Mouse (Mus musculus) neural tube, embryonic 13.5 days (tissue): Measurements from ENCODE around the gene Mast4. TPM values are rescaled to one million over a fixed set of nuclear protein-coding genes. Genes with fewer than 3 reads are reported as not detected.

Source experiments
- ATAC-seq: fragments of 200-750 bp; cut with Nextera tagmentation; 2 replicates; pipeline ENCODE4 v1.8.0; 2017; ENCODE audit warnings: low read depth, mild to moderate bottlenecking, moderate TSS enrichment, moderate library complexity
- H3K27ac ChIP-seq: fragments of 300-500 bp; sonication (generic); replicated peaks from 2 replicates; pipeline ENCODE4 v1.5.1; 2015; ENCODE audit warnings: moderate library complexity, mild to moderate bottlenecking, inconsistent platforms
- H3K27me3 ChIP-seq: fragments of 300-500 bp; sonication (generic); 2 replicates; pipeline ENCODE4 v1.6.1; 2015; ENCODE audit warnings: mild to moderate bottlenecking, inconsistent platforms
- H3K36me3 ChIP-seq: fragments of 300-500 bp; sonication (generic); 2 replicates; pipeline ENCODE4 v1.6.1; 2015; ENCODE audit warnings: mild to moderate bottlenecking, inconsistent platforms
- H3K4me1 ChIP-seq: fragments of 300-500 bp; sonication (generic); replicated peaks from 2 replicates; pipeline ENCODE4 v1.6.1; 2015; ENCODE audit warnings: inconsistent platforms
- H3K4me2 ChIP-seq: fragments of 300-500 bp; sonication (generic); 2 replicates; pipeline ENCODE4 v1.6.1; 2015; ENCODE audit warnings: inconsistent platforms, mild to moderate bottlenecking, moderate library complexity
- H3K4me3 ChIP-seq: fragments of 300-500 bp; sonication (generic); 2 replicates; pipeline ENCODE4 v1.5.1; 2015; ENCODE audit warnings: mild to moderate bottlenecking, inconsistent platforms
- H3K9ac ChIP-seq: fragments of 300-500 bp; sonication (generic); 2 replicates; pipeline ENCODE4 v1.6.1; 2015; ENCODE audit warnings: moderate library complexity, mild to moderate bottlenecking, inconsistent platforms
- H3K9me3 ChIP-seq: fragments of 300-500 bp; sonication (generic); 2 replicates; pipeline ENCODE4 v1.6.1; 2016; ENCODE audit warnings: inconsistent platforms
- WGBS: fragments of 180-500 bp; shearing (Covaris S2); methylation state at CpG from one replicate; pipeline ENCODE4 v1.1.7; 2015; 5-methylcytosine and 5-hydroxymethylcytosine counted together
- polyA plus RNA-seq: library from polyadenylated mRNA; unstranded; fragments of >200 nt; fragmentation: Nextera tagmentation; extraction: Ambion mirVana; gene quantifications from 2 replicates; pipeline ENCODE4 v1.2.1, GENCODE M21; 2015

The Mast4 gene
- polyA plus RNA-seq, 1 experiment from 2014 or later, result 19.5 TPM

- no peak overlapping the region for H3K4me3 ChIP-seq
- 83% methylated on average over 5 of the region's 5 CpGs for WGBS
- H3K36me3 ChIP-seq, result no peaks in the 10 kb centered on the region
- H3K4me2 ChIP-seq, result no peak overlapping the region
- H3K27me3 ChIP-seq, result no peaks in the 10 kb centered on the region
- H3K4me1 ChIP-seq, result peaks cover 5% of the 10 kb centered on the region; the same call in 1 of the 2 replicates
- no peak for ATAC-seq
- H3K9ac ChIP-seq, result no peak overlapping the region
- H3K27ac ChIP-seq, result no peak overlapping the region
- H3K9me3 ChIP-seq, result no peaks in the 10 kb centered on the region
These were observed 477.3 kb downstream of the Mast4 start for GRCm38 (mm10) chr13:102856821-102857538.

GRCm38 (mm10) chr13:102852865-102853264, 481.4 kb downstream of the Mast4 start:
- no peak for ATAC-seq
- Histone ChIP-seq H3K9ac (no peak overlapping the region), H3K27me3 (no peaks in the 10 kb centered on the region), H3K4me1 (no peaks in the 10 kb centered on the region), H3K4me3 (no peak overlapping the region), H3K27ac (no peak overlapping the region), H3K4me2 (no peak overlapping the region), H3K36me3 (no peaks in the 10 kb centered on the region), H3K9me3 (no peaks in the 10 kb centered on the region)
- 95% methylated on average over 5 of the region's 5 CpGs for WGBS

- H3K9ac ChIP-seq, result no peak overlapping the region
- H3K27ac ChIP-seq, result no peak overlapping the region
- 41% methylated on average over 1 of the region's 1 CpGs for WGBS
- H3K4me2 ChIP-seq, result no peak overlapping the region
- H3K36me3 ChIP-seq, result no peaks in the 10 kb centered on the region
- H3K4me3 ChIP-seq, result no peak overlapping the region
- H3K4me1 ChIP-seq, result no peaks in the 10 kb centered on the region
- no peaks in the 10 kb centered on the region for H3K27me3 ChIP-seq
- no peak for ATAC-seq
- no peaks in the 10 kb centered on the region for H3K9me3 ChIP-seq
These were observed 483.0 kb downstream of the Mast4 start for GRCm38 (mm10) chr13:102851253-102851652.

GRCm38 (mm10) chr13:102850594-102850993, 483.7 kb downstream of the Mast4 start:
- Histone ChIP-seq H3K4me1 (no peaks in the 10 kb centered on the region), H3K9ac (no peak overlapping the region), H3K27me3 (no peaks in the 10 kb centered on the region), H3K9me3 (no peaks in the 10 kb centered on the region), H3K4me3 (no peak overlapping the region), H3K36me3 (no peaks in the 10 kb centered on the region), H3K4me2 (no peak overlapping the region), H3K27ac (no peak overlapping the region)
- no peak for ATAC-seq
- WGBS, result 50% methylated on average over 2 of the region's 2 CpGs

- Histone ChIP-seq H3K9ac (no peak overlapping the region), H3K36me3 (no peaks in the 10 kb centered on the region), H3K27ac (no peak overlapping the region), H3K27me3 (no peaks in the 10 kb centered on the region), H3K4me3 (no peak overlapping the region), H3K4me1 (no peaks in the 10 kb centered on the region), H3K9me3 (no peaks in the 10 kb centered on the region), H3K4me2 (no peak overlapping the region)
- ATAC-seq, result no peak
- WGBS, result 80% methylated on average over 3 of the region's 3 CpGs
These were observed 485.2 kb downstream of the Mast4 start for GRCm38 (mm10) chr13:102849068-102849467.

GRCm38 (mm10) chr13:102846473-102846872, 487.8 kb downstream of the Mast4 start:
- Histone ChIP-seq H3K27me3 (no peaks in the 10 kb centered on the region), H3K4me1 (peaks cover 10% of the 10 kb centered on the region), H3K4me2 (no peak overlapping the region), H3K9me3 (no peaks in the 10 kb centered on the region), H3K36me3 (no peaks in the 10 kb centered on the region), H3K4me3 (no peak overlapping the region), H3K9ac (no peak overlapping the region), H3K27ac (no peak overlapping the region)
- ATAC-seq, result no peak
- whole genome bisulfite sequencing, result 85% methylated on average over 4 of the region's 4 CpGs

- Histone ChIP-seq H3K27ac (no peak overlapping the region), H3K4me1 (peaks cover 20% of the 10 kb centered on the region), H3K4me2 (no peak overlapping the region), H3K27me3 (no peaks in the 10 kb centered on the region), H3K9ac (no peak overlapping the region), H3K4me3 (no peak overlapping the region), H3K36me3 (no peaks in the 10 kb centered on the region), H3K9me3 (no peaks in the 10 kb centered on the region)
- ATAC-seq, result no peak
- 47% methylated on average over 2 of the region's 2 CpGs for WGBS
These were observed 491.6 kb downstream of the Mast4 start for GRCm38 (mm10) chr13:102842715-102843114.

GRCm38 (mm10) chr13:102842237-102842636, 492.1 kb downstream of the Mast4 start:
- H3K4me1 ChIP-seq, result peaks cover 20% of the 10 kb centered on the region
- ATAC-seq, result no peak
- no peak overlapping the region for H3K9ac ChIP-seq
- no peaks in the 10 kb centered on the region for H3K36me3 ChIP-seq
- H3K27ac ChIP-seq, result no peak overlapping the region
- WGBS, result 49% methylated on average over 8 of the region's 8 CpGs
- H3K4me2 ChIP-seq, result no peak overlapping the region
- no peak overlapping the region for H3K4me3 ChIP-seq
- H3K27me3 ChIP-seq, result no peaks in the 10 kb centered on the region
- H3K9me3 ChIP-seq, result no peaks in the 10 kb centered on the region

- no peaks in the 10 kb centered on the region for H3K9me3 ChIP-seq
- no peak overlapping the region for H3K27ac ChIP-seq
- 31% methylated on average over 7 of the region's 7 CpGs for WGBS
- no peak overlapping the region for H3K4me3 ChIP-seq
- no peaks in the 10 kb centered on the region for H3K27me3 ChIP-seq
- no peak overlapping the region for H3K9ac ChIP-seq
- no peak overlapping the region for H3K4me2 ChIP-seq
- no peak for ATAC-seq
- peaks cover 24% of the 10 kb centered on the region for H3K4me1 ChIP-seq
- H3K36me3 ChIP-seq, result no peaks in the 10 kb centered on the region
These were observed 494.4 kb downstream of the Mast4 start for GRCm38 (mm10) chr13:102839741-102840482.

- Histone ChIP-seq H3K27me3 (no peaks in the 10 kb centered on the region), H3K36me3 (no peaks in the 10 kb centered on the region), H3K4me3 (no peak overlapping the region), H3K4me1 (peaks cover 18% of the 10 kb centered on the region), H3K9me3 (no peaks in the 10 kb centered on the region), H3K27ac (no peak overlapping the region), H3K4me2 (no peak overlapping the region), H3K9ac (no peak overlapping the region)
- 70% methylated on average over 4 of the region's 4 CpGs for WGBS
- no peak for ATAC-seq
These were observed 496.9 kb downstream of the Mast4 start for GRCm38 (mm10) chr13:102837427-102837826.

- WGBS, result 39% methylated on average over 8 of the region's 8 CpGs
- ATAC-seq, result no peak
- no peak overlapping the region for H3K4me2 ChIP-seq
- H3K27ac ChIP-seq, result no peak overlapping the region
- H3K4me3 ChIP-seq, result no peak overlapping the region
- H3K27me3 ChIP-seq, result no peaks in the 10 kb centered on the region
- no peak overlapping the region for H3K9ac ChIP-seq
- peaks cover 9% of the 10 kb centered on the region; the same call in 1 of the 2 replicates for H3K4me1 ChIP-seq
- H3K36me3 ChIP-seq, result no peaks in the 10 kb centered on the region
- H3K9me3 ChIP-seq, result no peaks in the 10 kb centered on the region
These were observed 499.0 kb downstream of the Mast4 start for GRCm38 (mm10) chr13:102835336-102835735.

GRCm38 (mm10) chr13:102818287-102818686, 516.0 kb downstream of the Mast4 start:
- no peak for ATAC-seq
- Histone ChIP-seq H3K27me3 (no peaks in the 10 kb centered on the region), H3K9me3 (no peaks in the 10 kb centered on the region), H3K27ac (no peak overlapping the region), H3K4me3 (no peak overlapping the region), H3K36me3 (no peaks in the 10 kb centered on the region), H3K4me2 (no peak overlapping the region), H3K4me1 (peaks cover 16% of the 10 kb centered on the region), H3K9ac (no peak overlapping the region)
- WGBS, result 81% methylated on average over 4 of the region's 4 CpGs
